Comparison of ENCODE assay signal across 19 mouse cellular contexts in the genomic region with DNA sequence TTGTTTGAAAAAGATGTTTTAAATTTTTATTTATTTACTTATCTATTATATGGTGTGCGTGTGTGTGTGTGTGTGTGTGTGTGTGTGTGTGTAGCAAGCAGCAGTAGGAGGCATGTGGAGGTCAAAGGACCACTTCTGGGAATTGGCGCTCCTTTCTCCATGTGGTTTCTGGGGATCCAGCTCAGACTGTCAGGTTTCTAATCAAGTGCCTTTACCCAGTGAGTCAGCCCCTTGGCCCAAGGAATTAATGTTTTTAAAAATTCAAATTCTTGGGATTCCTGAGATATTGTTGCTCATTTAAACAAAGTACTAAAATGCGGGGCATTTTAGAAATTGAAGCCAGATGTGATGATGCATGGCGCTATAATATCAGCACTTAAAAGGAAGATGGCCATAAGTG.
"Had no signal": no experiment of that assay in that cellular context is flagged by ENCODE, and none has a peak within 500 bp of the region (broad histone marks: within the 10 kb centered on the region; RNA-seq: fewer than 3 reads in every experiment).

No protein-coding gene starts in this region.

- DNase-seq: kidney, adult 8-10 months; kidney, postnatal 10 days; kidney, postnatal 36 days; layer of hippocampus, postnatal 36 days; left cerebral cortex, postnatal 4 days; liver, postnatal 0 days; lung, embryonic 14.5 days; right cerebral cortex, adult 18-20 months; right cerebral cortex, postnatal 25 days; spleen, adult 18-20 months; thymus, postnatal 25 days had no signal

- H3K27ac ChIP-seq: limb, embryonic 12.5 days; neural tube, embryonic 12.5 days; neural tube, embryonic 15.5 days had no signal

- H3K9ac ChIP-seq: kidney, embryonic 15.5 days; limb, embryonic 12.5 days; limb, embryonic 15.5 days; liver, embryonic 14.5 days; liver, postnatal 0 days; lung, embryonic 14.5 days; neural tube, embryonic 12.5 days; neural tube, embryonic 15.5 days; stomach, embryonic 15.5 days had no signal

- H3K36me3 ChIP-seq: kidney, embryonic 15.5 days; limb, embryonic 12.5 days; limb, embryonic 15.5 days; neural tube, embryonic 12.5 days; neural tube, embryonic 15.5 days; stomach, embryonic 15.5 days had no signal

- H3K4me3 ChIP-seq: kidney, embryonic 15.5 days; limb, embryonic 12.5 days; limb, embryonic 15.5 days; neural tube, embryonic 12.5 days; neural tube, embryonic 15.5 days; stomach, embryonic 15.5 days had no signal

- H3K27me3 ChIP-seq: kidney, embryonic 15.5 days; limb, embryonic 12.5 days; limb, embryonic 15.5 days; megakaryocyte, embryonic 14.5 days; neural tube, embryonic 12.5 days; neural tube, embryonic 15.5 days; stomach, embryonic 15.5 days had no signal

- H3K9me3 ChIP-seq: kidney, embryonic 15.5 days; limb, embryonic 12.5 days; limb, embryonic 15.5 days; neural tube, embryonic 12.5 days; neural tube, embryonic 15.5 days; stomach, embryonic 15.5 days had no signal
